Mouse (Mus musculus): ENCODE results near the gene Il12rb2.

The Il12rb2 gene

DNA sequence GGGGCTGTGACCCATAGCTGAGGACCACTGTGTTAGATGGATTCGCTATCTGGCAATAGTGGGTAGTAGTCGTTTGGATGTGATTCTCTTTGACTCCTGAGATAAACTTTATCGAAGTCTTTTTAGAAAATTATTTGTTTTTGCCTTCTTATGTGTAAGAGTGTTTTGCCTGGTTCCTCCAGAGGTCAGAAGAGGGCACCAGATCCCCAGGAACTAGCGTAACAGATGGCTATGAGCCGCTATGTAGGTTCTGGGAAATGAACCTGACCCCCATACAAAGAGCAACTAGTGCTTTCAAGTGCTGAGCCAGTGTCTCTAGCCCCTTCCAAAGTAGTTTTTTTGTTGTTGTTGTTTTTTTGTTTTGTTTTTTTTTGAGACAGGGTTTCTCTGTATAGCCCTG, 79.9 kb downstream of the Il12rb2 start:
- in situ Hi-C loops (cut with MboI; ENCODE audit: low sequenced_read_pairs) = no loop called here

DNA sequence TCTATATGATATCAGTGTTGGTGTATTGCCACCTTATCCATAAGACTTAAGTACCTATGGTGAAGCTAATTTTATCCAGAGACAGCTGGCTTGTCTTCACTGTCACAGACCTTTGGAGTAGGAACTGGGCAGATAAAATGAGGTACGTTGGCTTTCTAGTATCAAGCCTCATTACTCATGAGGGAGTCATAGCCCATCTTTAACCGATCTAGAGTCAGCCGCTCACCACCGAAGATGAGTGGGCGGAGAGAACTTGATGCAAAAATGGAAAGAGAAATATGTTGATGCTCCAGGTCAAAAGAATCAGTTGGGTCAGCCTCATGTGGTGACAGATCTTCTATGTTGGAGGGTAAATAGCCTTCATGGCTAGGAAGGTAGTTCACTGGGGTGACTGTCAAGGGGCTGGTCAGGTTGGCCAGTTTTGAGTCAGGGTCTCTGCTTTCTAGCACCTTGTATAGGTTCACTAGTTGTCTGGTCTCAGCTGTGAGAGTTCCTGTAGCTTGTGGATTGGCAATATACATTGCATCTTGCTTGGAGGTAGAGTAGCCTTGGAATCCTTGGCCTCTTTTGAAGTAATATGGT, 83.9 kb downstream of the Il12rb2 start:
- in situ Hi-C loops (cut with MboI; ENCODE audit: low sequenced_read_pairs) = no loop called here

DNA sequence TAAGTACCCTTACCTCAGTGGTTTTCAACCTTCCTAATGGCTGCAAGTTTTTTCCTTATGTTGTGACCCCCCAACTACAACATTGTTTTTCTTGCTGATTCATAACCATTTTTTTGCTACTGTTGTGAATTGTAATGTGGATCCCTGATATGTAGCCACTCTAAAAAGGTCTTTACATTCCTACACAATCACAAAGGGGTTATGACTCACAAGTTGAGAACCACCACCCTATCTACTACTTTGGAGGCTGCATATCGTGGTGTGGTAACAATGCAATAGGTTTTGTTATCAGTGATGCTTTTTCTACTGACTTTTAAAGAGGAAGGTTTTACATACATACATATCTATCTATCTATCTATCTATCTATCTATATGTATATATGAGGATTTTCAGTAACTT, 93.1 kb downstream of the Il12rb2 start:
- in situ Hi-C loops (cut with MboI; ENCODE audit: low sequenced_read_pairs) = no loop called here

DNA sequence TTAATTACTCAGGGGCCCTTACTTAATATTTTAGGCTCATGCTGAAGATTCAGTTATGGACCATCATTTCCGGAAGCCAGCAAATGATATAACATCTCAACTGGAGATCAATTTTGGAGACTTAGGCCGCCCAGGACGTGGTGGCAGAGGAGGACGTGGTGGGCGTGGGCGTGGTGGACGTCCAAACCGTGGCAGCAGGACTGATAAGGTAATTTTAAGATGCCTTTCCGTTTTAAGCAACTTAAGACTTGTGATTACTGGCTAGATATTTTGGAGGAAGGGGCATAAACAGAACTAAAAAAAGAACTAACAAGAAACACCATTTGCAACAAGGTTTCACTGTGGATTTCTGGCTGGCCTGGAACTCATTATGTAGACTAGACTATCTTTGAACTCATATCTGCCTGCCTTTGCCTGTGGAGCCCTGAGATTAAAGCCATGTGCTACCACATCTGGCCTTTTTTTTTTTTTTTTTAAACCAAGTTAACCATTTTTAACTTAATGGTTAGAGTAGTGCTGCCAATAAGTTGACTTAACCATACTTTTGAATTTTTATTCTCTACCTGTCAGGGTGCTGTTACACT, 94.3 kb downstream of the Il12rb2 start:
- in situ Hi-C loops (cut with MboI; ENCODE audit: low sequenced_read_pairs) = no loop called here

DNA sequence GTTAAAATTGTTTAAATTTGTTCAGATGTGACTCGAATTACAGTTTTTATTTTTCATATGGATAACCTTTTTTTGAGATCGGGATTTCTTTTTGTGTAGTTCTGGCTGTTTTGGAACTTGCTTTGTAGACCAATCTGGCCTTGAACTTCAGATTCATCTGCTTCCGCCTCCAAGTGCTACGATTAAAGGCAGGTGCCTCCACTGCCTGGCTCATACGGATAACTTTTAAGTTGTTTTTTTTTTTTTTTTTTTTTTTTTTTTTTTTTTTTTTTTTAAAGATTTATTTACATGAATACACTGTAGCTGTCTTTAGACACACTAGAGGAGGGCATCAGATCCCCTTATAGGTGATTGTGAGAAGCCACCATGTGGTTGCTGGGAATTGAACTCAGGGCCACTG, 98.0 kb downstream of the Il12rb2 start:
- in situ Hi-C loops (cut with MboI; ENCODE audit: low sequenced_read_pairs) = no loop called here

DNA sequence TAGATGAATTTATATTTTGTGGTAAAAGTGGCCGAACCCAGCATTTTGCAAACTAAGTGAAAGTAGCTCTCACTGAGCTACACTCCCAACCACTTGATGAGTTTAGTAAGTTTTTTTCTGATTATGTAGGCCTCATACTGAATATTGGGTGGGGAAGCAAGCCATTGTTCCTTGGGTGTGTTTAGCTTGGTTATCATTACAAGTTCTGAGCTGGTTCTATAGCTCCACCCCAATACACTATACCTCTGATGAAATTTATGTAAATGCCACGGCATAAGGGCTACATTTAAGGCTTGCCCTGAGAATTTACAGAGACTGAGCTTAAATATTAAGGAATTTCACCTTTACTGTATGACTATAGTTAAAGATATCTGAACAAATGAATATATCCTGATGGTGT, 106.5 kb downstream of the Il12rb2 start:
- in situ Hi-C loops (cut with MboI; ENCODE audit: low sequenced_read_pairs) = no loop called here

DNA sequence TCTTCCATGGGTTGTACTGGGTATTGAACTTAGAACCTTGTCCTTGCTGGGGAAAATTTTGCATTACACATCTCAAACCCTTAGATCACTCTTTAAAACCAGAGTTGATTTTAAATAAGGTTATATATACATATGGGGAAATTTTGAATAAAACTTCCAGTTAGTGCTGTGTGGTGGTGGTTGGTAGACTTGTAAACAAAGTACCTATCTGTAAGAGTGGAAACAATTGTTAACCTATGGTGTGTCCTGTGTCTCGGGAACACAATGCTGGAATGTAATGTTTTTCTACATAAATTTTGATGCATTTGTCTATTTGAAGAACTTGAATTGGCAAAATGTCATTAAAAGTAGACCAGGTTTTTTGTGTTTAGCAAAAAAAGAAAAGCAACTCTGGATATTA, 107.0 kb downstream of the Il12rb2 start:
- in situ Hi-C loops (cut with MboI; ENCODE audit: low sequenced_read_pairs) = no loop called here

DNA sequence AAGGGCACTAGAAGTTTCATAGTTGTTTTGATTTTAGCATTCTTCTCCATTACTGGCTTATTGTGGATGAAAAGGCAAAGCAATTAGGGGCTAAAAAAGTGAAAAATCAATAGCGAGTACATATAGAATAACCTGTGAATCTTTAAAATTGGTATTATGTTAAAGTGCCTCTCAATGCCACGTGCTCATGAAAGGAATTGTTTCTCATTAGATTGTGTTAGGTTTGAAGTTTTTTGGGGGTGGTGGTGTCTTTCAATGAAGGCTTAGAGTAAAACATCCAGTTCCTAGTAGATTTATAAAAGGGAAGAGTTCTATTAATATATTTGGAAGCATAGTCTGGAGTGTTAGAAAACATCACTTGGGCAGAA, 107.8 kb downstream of the Il12rb2 start:
- in situ Hi-C loops (cut with MboI; ENCODE audit: low sequenced_read_pairs) = no loop called here

DNA sequence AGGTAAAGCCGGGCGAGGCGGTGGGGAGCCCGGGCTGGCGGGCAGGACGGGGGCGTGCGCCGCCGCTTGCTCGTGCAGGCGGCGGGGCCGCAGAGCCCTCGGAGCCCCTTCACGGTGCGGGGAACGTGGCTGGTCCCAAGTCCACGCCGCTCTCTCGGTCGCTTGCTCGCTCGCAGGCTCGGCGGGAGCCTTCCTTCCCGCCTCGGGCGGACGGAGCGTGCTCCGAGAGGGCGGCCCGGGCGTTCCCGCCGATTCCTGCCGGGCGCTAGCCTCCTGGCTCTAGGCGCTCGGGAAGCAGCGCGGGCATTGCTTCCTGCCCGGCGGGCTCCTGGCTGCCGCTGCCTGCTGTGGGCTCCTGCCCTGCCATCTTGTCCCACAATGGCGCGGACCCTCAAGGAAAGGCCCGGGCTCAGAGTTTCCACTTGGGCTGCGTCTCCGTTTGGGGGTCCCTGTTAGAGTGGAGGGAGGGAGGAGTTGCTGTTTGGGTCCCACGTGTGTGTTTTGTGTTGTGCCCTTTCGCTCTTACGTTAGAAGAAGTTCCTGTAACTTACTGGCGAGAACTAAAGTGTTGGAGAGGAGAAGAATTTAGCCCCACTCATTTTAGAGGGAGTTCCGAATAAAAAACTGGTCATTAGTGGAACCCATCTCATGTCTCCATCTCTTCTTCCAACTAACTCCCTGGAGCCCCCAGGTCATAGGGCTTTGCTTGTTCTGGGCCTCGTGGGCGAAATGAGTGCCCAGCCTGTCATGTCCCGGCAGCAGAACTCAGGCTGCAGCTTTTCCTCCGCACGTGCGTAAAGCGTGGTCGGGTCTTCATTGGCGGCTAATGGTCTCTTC, 108.4 kb downstream of the Il12rb2 start:
- in situ Hi-C loops (cut with MboI; ENCODE audit: low sequenced_read_pairs) = no loop called here

DNA sequence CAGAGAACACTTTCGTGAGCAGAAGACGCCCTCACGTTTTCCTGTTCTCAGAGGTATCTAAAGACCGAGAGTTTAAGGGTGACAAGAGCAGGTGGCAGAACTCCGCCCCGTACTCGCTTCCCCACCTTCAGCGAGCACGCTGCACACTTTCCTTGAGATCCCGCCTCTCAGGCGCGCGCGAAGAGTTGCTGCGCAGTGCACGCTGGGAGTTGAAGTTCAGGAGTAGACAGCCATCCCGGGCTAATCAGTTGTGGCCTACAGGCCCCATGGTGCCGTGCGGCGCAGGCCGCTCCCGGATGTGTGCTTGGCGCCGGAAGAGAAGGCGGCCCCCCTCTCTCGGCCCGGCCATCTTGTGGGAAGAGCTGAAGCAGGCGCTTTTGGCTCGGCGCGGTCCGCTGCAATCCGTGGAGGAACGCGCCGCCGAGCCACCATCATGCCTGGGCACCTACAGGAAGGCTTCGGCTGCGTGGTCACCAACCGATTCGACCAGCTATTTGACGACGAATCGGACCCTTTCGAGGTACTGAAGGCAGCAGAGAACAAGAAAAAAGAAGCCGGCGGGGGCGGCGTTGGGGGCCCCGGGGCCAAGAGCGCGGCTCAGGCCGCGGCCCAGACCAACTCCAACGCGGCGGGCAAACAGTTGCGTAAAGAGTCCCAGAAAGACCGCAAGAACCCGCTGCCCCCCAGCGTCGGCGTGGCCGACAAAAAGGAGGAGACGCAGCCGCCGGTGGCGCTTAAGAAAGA, 109.2 kb downstream of the Il12rb2 start:
- in situ Hi-C loops (cut with MboI; ENCODE audit: low sequenced_read_pairs) = no loop called here

DNA sequence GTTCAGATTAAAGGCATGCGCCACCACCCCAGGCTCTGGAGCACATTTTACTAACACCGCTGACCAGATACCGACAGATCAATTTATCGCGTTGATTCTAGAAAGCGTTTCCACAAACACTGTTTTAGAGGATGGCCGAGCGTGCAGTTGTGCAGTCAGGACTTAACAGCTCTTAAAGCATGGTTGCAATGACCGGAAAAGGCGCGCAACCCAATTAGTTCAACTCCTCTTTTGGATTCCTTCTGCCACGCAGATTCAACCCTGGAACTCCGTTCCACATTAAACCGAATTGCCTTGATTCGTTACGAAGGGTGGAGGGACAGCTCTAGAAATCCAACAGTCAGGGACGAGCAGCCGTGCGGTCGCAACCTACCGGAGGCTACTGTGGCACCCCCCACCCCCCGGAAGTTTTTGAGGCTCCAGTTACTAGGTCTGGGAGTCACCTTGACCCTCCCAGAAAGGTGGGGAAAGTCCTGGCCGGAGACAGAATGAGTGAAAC, 109.8 kb downstream of the Il12rb2 start:
- in situ Hi-C loops (cut with MboI; ENCODE audit: low sequenced_read_pairs) = no loop called here

DNA sequence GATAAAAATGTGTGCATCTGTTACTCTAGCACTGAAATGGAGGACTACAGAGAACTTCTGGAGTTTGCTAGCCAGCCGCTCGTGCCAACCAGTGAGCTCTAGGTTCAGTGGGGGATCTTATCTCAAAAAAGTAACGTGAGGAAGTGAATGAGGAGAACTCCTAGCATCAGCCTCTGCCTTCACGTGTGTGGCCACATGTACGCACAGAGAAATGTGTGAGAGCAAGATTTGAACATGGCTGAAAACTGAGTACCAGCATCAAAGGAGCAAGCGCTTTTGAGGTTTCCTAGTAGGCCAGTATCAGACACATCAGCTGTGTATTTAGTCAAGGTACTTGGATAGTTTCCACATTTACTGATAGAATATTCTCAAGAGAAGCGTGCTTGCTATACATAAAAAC, 111.1 kb downstream of the Il12rb2 start:
- in situ Hi-C loops (cut with MboI; ENCODE audit: low sequenced_read_pairs) = no loop called here

DNA sequence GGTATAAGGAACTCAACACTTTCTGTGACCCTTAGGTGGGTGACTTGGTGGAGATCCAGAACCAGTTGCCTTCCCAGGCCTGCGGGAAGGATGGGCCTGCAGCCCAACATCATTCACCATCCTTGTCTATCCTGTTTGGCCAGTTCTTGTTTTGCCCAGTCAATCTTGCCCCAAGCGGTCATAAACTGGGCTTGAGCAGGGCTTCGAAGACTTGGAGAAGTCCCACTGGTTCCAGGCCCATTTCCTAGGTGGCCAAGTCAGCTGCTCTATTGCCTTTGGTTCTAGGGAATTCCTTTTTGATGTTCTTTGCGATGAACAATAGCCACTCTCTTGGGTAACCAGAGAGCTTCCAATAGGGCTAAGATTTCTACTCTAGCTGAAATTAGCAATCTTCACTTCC, 124.9 kb downstream of the Il12rb2 start:
- in situ Hi-C loops (cut with MboI; ENCODE audit: low sequenced_read_pairs) = no loop called here

DNA sequence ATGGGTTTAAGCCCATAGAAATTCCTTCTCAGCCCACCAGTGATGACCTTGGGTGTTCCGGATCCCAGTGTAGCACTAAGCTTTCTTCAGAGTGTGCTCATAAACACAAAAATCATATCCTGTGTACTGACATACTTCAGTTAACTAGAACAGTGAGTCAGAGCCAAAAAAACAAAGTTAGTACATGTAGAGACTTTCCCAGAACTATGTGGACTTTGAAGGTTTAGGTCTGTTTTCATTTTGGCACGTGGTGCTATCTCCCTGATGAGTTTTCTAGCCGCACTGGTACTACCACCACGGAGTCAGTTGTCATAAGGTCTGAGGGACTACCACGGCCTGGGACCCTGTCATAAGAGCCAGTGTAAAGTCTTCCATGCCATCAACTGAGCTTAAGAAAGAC, 131.5 kb downstream of the Il12rb2 start:
- in situ Hi-C loops (cut with MboI; ENCODE audit: low sequenced_read_pairs) = no loop called here

DNA sequence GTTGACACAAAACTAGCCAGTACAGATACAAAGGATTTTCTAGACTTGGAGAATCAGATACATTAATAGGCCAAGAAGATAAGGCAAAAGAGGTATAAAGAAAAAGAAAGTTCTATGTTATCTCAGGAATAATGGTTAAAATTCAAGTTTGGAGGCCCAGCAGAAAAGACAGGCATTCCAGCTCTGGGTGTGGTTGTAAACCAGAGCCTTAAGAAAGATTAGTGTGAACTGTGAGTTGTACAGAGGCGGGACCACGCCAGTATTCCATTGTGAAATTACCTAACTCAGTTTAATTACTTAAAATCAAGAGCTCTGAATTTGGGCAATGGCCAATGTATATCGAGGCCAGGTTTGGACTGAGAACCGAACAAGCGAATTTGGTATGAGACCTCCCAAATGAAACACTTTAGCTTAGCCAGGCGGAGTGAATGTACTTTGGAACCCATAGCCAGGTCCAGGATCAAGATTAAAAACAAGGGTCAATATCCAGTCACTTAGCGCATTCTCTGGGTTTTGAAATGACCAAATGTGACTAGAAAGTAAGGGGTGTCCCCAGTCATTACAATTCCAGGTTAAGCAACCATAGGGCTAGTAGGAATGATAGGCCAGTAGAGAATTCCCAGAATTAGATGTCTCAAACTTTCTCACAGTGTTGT, 132.1 kb downstream of the Il12rb2 start:
- in situ Hi-C loops (cut with MboI; ENCODE audit: low sequenced_read_pairs) = no loop called here

Measured in CH12F3 (cell line).